Mouse (Mus musculus) liver, embryonic 14.5 days (tissue): ENCODE data around the gene Smarcd3. TPM values are rescaled to one million over a fixed set of nuclear protein-coding genes. Genes with fewer than 3 reads are reported as not detected.
"Not testable (repeated sequence)": the region's sequence is repeated elsewhere in the genome, so short reads cannot be mapped to it uniquely, and the experiment has no call there.

Source experiments
- ATAC-seq: fragments of 200-750 bp; cut with Nextera tagmentation; 2 replicates; pipeline ENCODE4 v1.8.0; 2017; ENCODE audit warnings: moderate number of reproducible peaks, mild to moderate bottlenecking, moderate library complexity; ENCODE audit not compliant: insufficient read depth
- DNase-seq, 3 experiments: peaks; one replicate each; pipeline ENCODE4 v3.0.0-alpha.2; 2012 to 2013; ENCODE audit warnings: low read depth in 3 of 3, low spot score in 3 of 3
- H3K27ac ChIP-seq: fragments of 300-500 bp; sonication (generic); 2 replicates; pipeline ENCODE4 v1.5.1; 2014; ENCODE audit warnings: moderate library complexity, mild to moderate bottlenecking, control low read depth, inconsistent platforms
- H3K27me3 ChIP-seq: fragments of 300-500 bp; sonication (generic); 2 replicates; pipeline ENCODE4 v1.6.1; 2014; ENCODE audit warnings: mild to moderate bottlenecking, low read length, moderate library complexity; ENCODE audit not compliant: control insufficient read depth, insufficient read depth
- H3K36me3 ChIP-seq: fragments of 300-500 bp; sonication (generic); replicated peaks from 2 replicates; pipeline ENCODE4 v1.6.1; 2014; ENCODE audit warnings: low read depth; ENCODE audit not compliant: control insufficient read depth, insufficient read depth
- H3K4me1 ChIP-seq, 2 experiments: fragments of 200-500 bp in 1 of 2; fragments of 300-500 bp in 1 of 2; sonication (generic) in 1 of 2; replicated peaks; 2 replicates each; pipeline ENCODE4 v1.6.1; 2012 to 2014; ENCODE audit warnings: antibody characterized with exemption in 1 of 2, inconsistent platforms in 1 of 2, low read length in 1 of 2; ENCODE audit not compliant: control insufficient read depth in 2 of 2, insufficient read depth in 2 of 2
- H3K4me2 ChIP-seq: fragments of 300-500 bp; sonication (generic); 2 replicates; pipeline ENCODE4 v1.6.1; 2014; ENCODE audit warnings: low read depth, mild to moderate bottlenecking, control low read depth, moderate library complexity
- H3K4me3 ChIP-seq, 2 experiments: fragments of 200-500 bp in 1 of 2; fragments of 300-500 bp in 1 of 2; sonication (generic) in 1 of 2; 2 replicates each; pipeline ENCODE4 v1.5.1; 2012 to 2014; ENCODE audit warnings: low read depth in 2 of 2, low read length in 2 of 2, mild to moderate bottlenecking in 2 of 2, control low read depth in 1 of 2, inconsistent platforms in 1 of 2, moderate library complexity in 1 of 2; ENCODE audit not compliant: insufficient read depth in 1 of 2
- H3K9ac ChIP-seq: fragments of 300-500 bp; sonication (generic); replicated peaks from 2 replicates; pipeline ENCODE4 v1.6.1; 2014; ENCODE audit warnings: mild to moderate bottlenecking, control low read depth, moderate library complexity
- H3K9me3 ChIP-seq: fragments of 300-500 bp; sonication (generic); 2 replicates; pipeline ENCODE4 v1.6.1; 2016; ENCODE audit warnings: low read length, mixed read lengths; ENCODE audit not compliant: control insufficient read depth
- CTCF ChIP-seq: IDR thresholded peaks from 2 replicates; pipeline ENCODE4 v1.5.1; 2016; ENCODE audit warnings: antibody characterized with exemption, low read depth, control low read depth
- EP300 ChIP-seq: IDR thresholded peaks from 2 replicates; pipeline ENCODE4 v1.6.1; 2016; ENCODE audit warnings: antibody characterized with exemption, low read depth
- WGBS: fragments of 180-500 bp; shearing (Covaris S2); extraction: QIAGEN DNeasy Blood & Tissue Kit; methylation state at CpG from one replicate; pipeline ENCODE4 v1.1.7; 2014; ENCODE audit not compliant: insufficient replicate concordance; 5-methylcytosine and 5-hydroxymethylcytosine counted together
- polyA plus RNA-seq, 2 experiments: library from polyadenylated mRNA; depleted of rRNA in 1 of 2; stranded (reverse) in 1 of 2; unstranded in 1 of 2; fragments of >200 nt; fragmentation: Nextera tagmentation in 1 of 2; extraction: Ambion mirVana in 1 of 2; gene quantifications; 2 replicates each; pipeline versions ENCODE4 v1.2.1 to v1.2.3; 2012 to 2014

Gene Smarcd3
- polyA plus RNA-seq, 2 experiments: 0.95 to 1.1 TPM

DNA sequence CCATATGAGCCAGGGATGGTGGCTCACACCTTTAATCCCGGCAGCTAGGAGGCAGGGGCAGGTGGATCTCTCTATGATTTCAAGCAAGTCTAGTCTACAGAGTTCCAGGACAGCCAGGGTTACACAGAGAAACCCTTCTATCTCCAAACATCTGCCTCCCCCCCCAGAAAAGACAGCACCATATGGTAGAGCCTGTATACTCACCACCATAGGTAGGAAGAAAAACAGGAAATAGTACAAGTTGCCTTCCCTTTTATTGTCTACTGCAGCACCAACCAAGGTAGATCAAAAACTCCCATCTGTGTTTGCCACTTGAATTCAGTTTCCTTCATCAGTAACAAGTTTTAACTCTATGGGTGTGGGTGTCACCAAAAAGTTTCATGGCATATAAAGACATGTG is 48.3 kb downstream of the Smarcd3 start:
- Histone ChIP-seq H3K9me3 (no peaks in the 10 kb centered on the region), H3K4me2 (peak overlapping the region; percentile 90), H3K4me3 (peak overlapping the region in 1 of 2 experiments; percentile 86; a peak in 3 of 4 replicates), H3K27me3 (no peaks in the 10 kb centered on the region), H3K27ac (no peak overlapping the region), H3K36me3 (peaks cover 40% of the 10 kb centered on the region), H3K9ac (peak overlapping the region; percentile 85; the same call in 1 of the 2 replicates), H3K4me1 (peaks cover 5 to 13% of the 10 kb centered on the region in 2 experiments)
- 70% methylated on average over 1 of the region's 1 CpGs for WGBS
- ATAC-seq (no peak), DNase-seq (no peak)
- no peak for TF ChIP-seq EP300
- TF ChIP-seq CTCF: no peak

DNA sequence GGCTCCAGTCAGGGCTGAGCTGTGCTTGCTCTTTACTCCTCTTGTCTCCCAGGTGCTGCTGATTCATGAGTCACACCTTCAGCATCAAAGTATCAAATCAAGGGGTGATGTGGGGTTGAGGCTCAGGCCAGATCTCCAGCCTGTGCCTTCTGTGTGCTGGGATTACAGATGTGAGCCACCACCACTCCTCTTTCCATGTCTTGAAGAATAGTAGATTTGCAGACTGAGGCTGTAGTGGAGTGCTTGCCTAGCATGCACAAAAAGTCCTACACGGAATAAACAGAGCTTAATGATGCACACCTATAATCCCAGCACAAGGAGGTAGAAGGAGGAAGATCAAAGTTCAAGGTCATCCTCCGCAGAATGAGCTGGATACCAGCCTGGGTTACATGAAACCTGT is 67.5 kb downstream of the Smarcd3 start, which contains the start of gene 4931409K22Rik:
Gene 4931409K22Rik, minus strand, starts transcription at position 101 of the 400 bp plus-strand sequence.
- ATAC-seq (no peak), DNase-seq (no peak)
- H3K36me3 ChIP-seq: no peaks in the 10 kb centered on the region
- H3K27me3 ChIP-seq: no peaks in the 10 kb centered on the region
- H3K27ac ChIP-seq: no peak within 1 kb of the TSS
- no peak for TF ChIP-seq EP300
- no peak within 1 kb of the TSS for H3K4me2 ChIP-seq
- H3K4me3 ChIP-seq: no peak within 1 kb of the TSS
- no peaks in the 10 kb centered on the region for H3K9me3 ChIP-seq
- WGBS: 54% methylated on average over 2 of the region's 2 CpGs
- H3K9ac ChIP-seq: no peak within 1 kb of the TSS
- no peaks in the 10 kb centered on the region for H3K4me1 ChIP-seq

GRCm38 (mm10) chr5:24555335-24555734 is 68.9 kb downstream of the Smarcd3 start:
- H3K27ac ChIP-seq, ATAC-seq, H3K9ac ChIP-seq, H3K27me3 ChIP-seq, H3K36me3 ChIP-seq, DNase-seq, H3K4me2 ChIP-seq, H3K9me3 ChIP-seq, H3K4me3 ChIP-seq, H3K4me1 ChIP-seq: not testable (repeated sequence)
- WGBS: 74% methylated on average over 7 of the region's 7 CpGs

DNA sequence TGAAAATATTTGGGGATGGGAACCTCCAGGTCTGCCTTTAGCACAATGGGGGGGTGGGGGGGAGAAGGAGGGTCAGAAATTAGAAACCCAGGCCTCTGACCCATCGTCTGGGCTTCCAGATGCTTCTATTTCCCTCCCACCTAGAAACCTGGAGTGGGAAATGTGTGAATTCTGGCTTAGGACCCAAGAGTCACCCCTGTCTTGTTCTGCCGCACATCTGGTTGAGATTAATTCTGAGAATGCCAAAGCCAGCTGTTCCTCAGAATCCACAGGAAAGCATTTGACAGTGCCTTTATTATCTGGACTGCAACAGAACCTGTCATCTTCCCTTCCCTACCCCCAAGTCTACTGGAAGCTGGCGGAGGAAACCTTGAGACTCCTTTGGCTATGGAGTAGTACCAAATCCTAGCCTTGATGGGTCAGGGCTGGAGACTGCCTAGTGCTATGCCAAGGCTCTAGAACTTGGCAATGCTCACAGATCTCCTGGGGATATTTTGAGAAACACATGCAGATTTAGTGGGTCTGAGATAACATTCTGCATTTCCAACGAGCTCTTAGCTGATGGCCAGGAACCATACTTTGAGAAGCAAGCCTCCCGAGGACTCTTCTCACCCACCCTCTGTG is 70.5 kb downstream of the Smarcd3 start:
- Histone ChIP-seq H3K9me3 (no peaks in the 10 kb centered on the region), H3K27me3 (no peaks in the 10 kb centered on the region; the same call in 1 of the 2 replicates), H3K4me2 (no peak overlapping the region), H3K36me3 (no peaks in the 10 kb centered on the region), H3K27ac (no peak overlapping the region), H3K4me1 (no peaks in the 10 kb centered on the region), H3K9ac (no peak overlapping the region), H3K4me3 (no peak overlapping the region)
- no peak for TF ChIP-seq CTCF
- no peak for TF ChIP-seq EP300
- WGBS: 51% methylated on average over 5 of the region's 5 CpGs
- no peak for DNase-seq
- ATAC-seq: no peak

DNA sequence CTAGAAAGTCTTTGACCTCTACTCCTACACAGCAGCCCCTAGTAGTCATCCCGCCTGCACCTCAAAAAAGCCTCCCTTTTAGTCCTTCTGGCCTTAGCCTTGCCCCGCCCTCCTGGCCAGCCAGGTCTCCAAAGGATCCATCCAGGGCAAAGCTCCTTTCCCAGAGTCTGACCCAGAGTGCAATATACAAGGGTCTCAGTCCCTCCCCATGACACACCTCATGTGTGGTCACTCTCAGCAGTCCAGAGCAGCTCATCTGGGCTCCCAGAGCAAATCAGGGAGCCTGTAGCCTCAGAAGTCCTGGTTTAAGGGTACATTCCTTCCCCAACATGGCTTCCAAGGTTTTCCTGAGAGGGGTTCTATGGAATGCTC is 72.9 kb downstream of the Smarcd3 start:
- H3K9me3 ChIP-seq: no peaks in the 10 kb centered on the region
- no peak overlapping the region for H3K27ac ChIP-seq
- no peaks in the 10 kb centered on the region; the same call in 1 of the 2 replicates for H3K27me3 ChIP-seq
- no peaks in the 10 kb centered on the region for H3K4me1 ChIP-seq
- no peak for TF ChIP-seq CTCF
- no peak for TF ChIP-seq EP300
- no peak overlapping the region for H3K4me3 ChIP-seq
- no peak overlapping the region for H3K4me2 ChIP-seq
- ATAC-seq: no peak
- DNase-seq: no peak
- no peaks in the 10 kb centered on the region for H3K36me3 ChIP-seq
- H3K9ac ChIP-seq: no peak overlapping the region
- WGBS: 32% methylated on average over 2 of the region's 2 CpGs
